Mouse (Mus musculus) liver, embryonic 14.5 days (tissue): ENCODE measurements around the gene Samd8.

Experiments used
- CTCF ChIP-seq: IDR thresholded peaks from 2 replicates; pipeline ENCODE4 v1.5.1; 2016; ENCODE audit warnings: antibody characterized with exemption, low read depth, control low read depth
- EP300 ChIP-seq: IDR thresholded peaks from 2 replicates; pipeline ENCODE4 v1.6.1; 2016; ENCODE audit warnings: antibody characterized with exemption, low read depth

DNA sequence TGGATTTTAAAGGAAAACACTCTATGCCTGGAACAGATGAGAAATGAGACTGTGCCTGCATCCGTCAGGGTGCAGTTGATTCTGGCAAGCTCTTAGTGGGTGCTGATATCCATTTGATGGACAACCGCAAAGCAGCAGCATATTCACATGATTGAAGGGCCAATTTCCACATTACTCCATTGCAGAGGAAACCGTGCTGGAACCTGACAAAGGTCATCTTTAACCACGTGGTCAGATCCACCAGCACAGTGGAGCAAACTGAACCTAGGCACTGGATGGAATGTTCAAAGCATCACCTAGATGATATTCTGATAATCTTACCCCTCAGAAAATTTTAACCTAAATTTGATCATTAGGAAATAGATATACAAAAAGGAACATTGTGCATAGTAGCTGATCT, 25.9 kb downstream of the Samd8 start:
- TF ChIP-seq CTCF (no peak), EP300 (no peak)
